Mouse (Mus musculus): ENCODE data around the gene Cpt1a. TPM values are rescaled to one million over a fixed set of nuclear protein-coding genes. Genes with fewer than 3 reads are reported as not detected.

The Cpt1a gene
- polyA plus RNA-seq, 1 experiment from 2014 or later = 62.0 TPM

DNA sequence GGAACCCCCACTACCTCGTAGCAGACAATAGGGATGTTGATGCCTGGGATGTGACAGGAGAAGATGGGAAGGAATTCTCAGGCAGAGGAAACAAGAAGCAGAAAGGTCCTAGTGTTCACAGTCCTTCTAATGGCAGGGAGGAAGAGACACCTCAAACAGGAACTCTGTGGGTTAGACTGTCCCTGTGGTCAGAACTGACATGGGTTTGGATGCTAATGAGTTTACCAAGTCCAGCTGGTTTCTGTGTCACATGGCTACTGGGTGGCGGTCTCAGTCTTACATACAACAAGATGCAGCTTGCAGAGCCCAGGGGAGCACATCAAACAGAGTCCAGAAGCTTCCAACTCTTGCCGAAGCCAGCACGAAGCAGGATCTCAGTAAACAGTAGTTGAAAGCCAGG is 18.1 kb upstream of the Cpt1a start:
- no peak overlapping the region for H3K4me3 ChIP-seq (ENCODE audit: low read depth, low read length)
- WGBS = 52% methylated on average over 4 of the region's 4 CpGs

DNA sequence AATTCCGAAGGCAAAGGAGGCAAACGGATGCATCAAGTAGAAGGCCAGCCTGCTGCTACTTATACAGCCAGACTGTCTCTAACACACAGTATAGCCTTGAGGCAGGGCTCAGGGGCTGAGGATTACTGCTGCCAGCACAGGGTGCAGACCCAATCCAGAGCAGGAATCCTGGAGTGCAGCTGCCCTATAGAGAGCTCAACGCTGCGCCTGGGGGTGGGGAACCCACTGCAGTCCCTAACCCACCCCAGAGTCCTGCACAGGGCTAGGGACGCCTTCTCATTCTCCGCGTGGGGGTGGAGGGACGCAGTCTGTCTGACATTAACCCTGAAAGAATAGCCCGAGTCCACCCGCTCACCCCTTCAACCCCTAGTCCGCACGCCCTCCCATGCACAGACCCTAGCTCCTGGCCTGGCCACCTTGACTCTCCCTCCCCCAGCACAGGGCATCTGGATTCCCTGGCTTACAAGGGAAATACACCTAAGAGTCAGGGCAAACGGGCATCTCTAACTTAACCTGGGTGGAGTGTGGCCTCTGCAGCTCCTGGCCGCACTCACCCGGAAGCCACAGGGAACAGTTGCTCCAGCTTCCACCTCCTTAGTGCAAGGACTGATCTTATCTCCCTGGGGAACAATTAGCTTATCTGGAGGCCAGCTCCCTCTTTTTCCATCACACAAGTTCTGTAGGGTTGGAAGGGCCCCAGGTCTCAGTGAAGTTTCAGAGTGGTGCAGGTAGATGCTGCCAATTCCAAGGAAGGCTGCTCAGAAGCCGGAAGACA is 14.8 kb upstream of the Cpt1a start:
- Histone ChIP-seq H3K36me3 (ENCODE audit: control insufficient read depth, insufficient read depth, low read length) (no peaks in the 10 kb centered on the region), H3K9me3 (ENCODE audit: control insufficient read depth, low read length) (no peaks in the 10 kb centered on the region), H3K4me1 (replicated peaks; ENCODE audit: control insufficient read depth, insufficient read depth) (no peaks in the 10 kb centered on the region), H3K27me3 (ENCODE audit: control insufficient read depth, insufficient read depth, low read length) (no peaks in the 10 kb centered on the region), H3K4me2 (replicated peaks; ENCODE audit: low read depth) (no peak overlapping the region), H3K4me3 (ENCODE audit: low read depth, low read length) (no peak overlapping the region), H3K27ac (replicated peaks) (no peak overlapping the region), H3K9ac (ENCODE audit: low read length) (no peak overlapping the region)
- WGBS = 50% methylated on average over 16 of the region's 16 CpGs
- TF ChIP-seq CTCF (IDR thresholded peaks at IDR 0.05; ENCODE audit: low read depth) = no peak
- TF ChIP-seq EP300 (optimal IDR thresholded peaks at IDR 0.05) = no peak
- ATAC-seq (ENCODE audit: low FRiP score, low TSS enrichment) = peak; percentile 71
- peak; percentile 46 for DNase-seq (ENCODE audit: low spot score)

More for the DNA sequence above, 18.1 kb upstream of the Cpt1a start:
- Histone ChIP-seq H3K36me3 (ENCODE audit: control insufficient read depth, insufficient read depth, low read length) (no peaks in the 10 kb centered on the region), H3K27ac (replicated peaks) (no peak overlapping the region), H3K27me3 (ENCODE audit: control insufficient read depth, insufficient read depth, low read length) (no peaks in the 10 kb centered on the region), H3K4me1 (replicated peaks; ENCODE audit: control insufficient read depth, insufficient read depth) (no peaks in the 10 kb centered on the region), H3K4me2 (replicated peaks; ENCODE audit: low read depth) (no peak overlapping the region), H3K9me3 (ENCODE audit: control insufficient read depth, low read length) (no peaks in the 10 kb centered on the region), H3K9ac (ENCODE audit: low read length) (no peak overlapping the region)
- ATAC-seq (ENCODE audit: low FRiP score, low TSS enrichment) (no peak), DNase-seq (ENCODE audit: low spot score) (no peak)
- no peak for TF ChIP-seq EP300 (optimal IDR thresholded peaks at IDR 0.05)
- no peak for TF ChIP-seq CTCF (IDR thresholded peaks at IDR 0.05; ENCODE audit: low read depth)

DNA sequence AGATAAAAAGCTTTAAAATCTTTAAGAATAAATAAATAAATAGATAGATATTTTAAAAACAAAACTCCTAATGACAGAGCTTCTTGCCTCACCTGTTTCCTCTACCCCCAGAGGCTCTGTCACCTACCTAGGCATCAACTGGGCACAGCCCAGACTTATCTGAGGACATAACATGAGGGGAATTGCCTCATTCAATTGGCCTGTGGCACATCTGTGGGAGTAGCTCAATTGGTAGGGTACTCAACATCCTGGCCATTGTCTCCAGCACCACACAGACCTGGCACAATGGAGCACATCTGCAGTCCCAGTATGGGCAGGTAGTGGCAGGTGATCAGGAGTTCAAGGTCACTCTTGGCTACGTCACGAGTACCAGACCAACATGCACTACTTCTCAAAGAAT is 2.8 kb upstream of the Cpt1a start:
- Histone ChIP-seq H3K4me3 (ENCODE audit: low read depth, low read length) (no peak overlapping the region), H3K27ac (replicated peaks) (peak overlapping the region; percentile 78), H3K4me1 (replicated peaks; ENCODE audit: control insufficient read depth, insufficient read depth) (peaks cover 9% of the 10 kb centered on the region), H3K36me3 (ENCODE audit: control insufficient read depth, insufficient read depth, low read length) (no peaks in the 10 kb centered on the region), H3K9me3 (ENCODE audit: control insufficient read depth, low read length) (no peaks in the 10 kb centered on the region), H3K9ac (ENCODE audit: low read length) (no peak overlapping the region), H3K27me3 (ENCODE audit: control insufficient read depth, insufficient read depth, low read length) (no peaks in the 10 kb centered on the region), H3K4me2 (replicated peaks; ENCODE audit: low read depth) (no peak overlapping the region)
- no peak for DNase-seq (ENCODE audit: low spot score)
- TF ChIP-seq CTCF (IDR thresholded peaks at IDR 0.05; ENCODE audit: low read depth) = no peak
- no peak for TF ChIP-seq EP300 (optimal IDR thresholded peaks at IDR 0.05)
- WGBS = 71% methylated on average over 2 of the region's 2 CpGs
- ATAC-seq (ENCODE audit: low FRiP score, low TSS enrichment) = no peak

DNA sequence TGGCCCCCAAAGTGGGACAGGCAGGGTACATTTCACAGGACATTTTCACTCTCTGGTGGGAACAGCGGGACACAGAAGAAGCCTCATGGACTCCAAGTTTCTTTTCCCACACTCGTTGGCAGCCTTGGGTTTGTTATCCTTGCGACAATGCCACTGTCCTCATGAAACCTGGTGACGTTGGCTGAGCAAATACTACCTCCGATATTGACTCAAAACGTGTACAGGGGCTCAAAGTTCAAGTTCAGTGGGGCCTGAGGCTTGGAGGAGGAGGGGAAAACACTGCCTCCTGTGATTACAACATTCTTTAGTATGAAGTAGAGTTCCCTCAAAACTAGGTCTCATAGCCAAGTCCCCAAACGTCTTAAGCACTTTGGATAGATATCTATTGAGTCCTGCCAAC is 2.0 kb upstream of the Cpt1a start:
- TF ChIP-seq CTCF (IDR thresholded peaks at IDR 0.05; ENCODE audit: low read depth) (no peak), EP300 (optimal IDR thresholded peaks at IDR 0.05) (no peak)
- Histone ChIP-seq H3K27me3 (ENCODE audit: control insufficient read depth, insufficient read depth, low read length) (no peaks in the 10 kb centered on the region), H3K27ac (replicated peaks) (peak overlapping the region; percentile 78), H3K9me3 (ENCODE audit: control insufficient read depth, low read length) (no peaks in the 10 kb centered on the region), H3K4me1 (replicated peaks; ENCODE audit: control insufficient read depth, insufficient read depth) (peaks cover 9% of the 10 kb centered on the region), H3K9ac (ENCODE audit: low read length) (no peak overlapping the region), H3K4me3 (ENCODE audit: low read depth, low read length) (no peak overlapping the region), H3K4me2 (replicated peaks; ENCODE audit: low read depth) (no peak overlapping the region), H3K36me3 (ENCODE audit: control insufficient read depth, insufficient read depth, low read length) (no peaks in the 10 kb centered on the region)
- peak; percentile 43 for ATAC-seq (ENCODE audit: low FRiP score, low TSS enrichment)
- peak; percentile 84 for DNase-seq (ENCODE audit: low spot score)
- 42% methylated on average over 7 of the region's 7 CpGs for WGBS

DNA sequence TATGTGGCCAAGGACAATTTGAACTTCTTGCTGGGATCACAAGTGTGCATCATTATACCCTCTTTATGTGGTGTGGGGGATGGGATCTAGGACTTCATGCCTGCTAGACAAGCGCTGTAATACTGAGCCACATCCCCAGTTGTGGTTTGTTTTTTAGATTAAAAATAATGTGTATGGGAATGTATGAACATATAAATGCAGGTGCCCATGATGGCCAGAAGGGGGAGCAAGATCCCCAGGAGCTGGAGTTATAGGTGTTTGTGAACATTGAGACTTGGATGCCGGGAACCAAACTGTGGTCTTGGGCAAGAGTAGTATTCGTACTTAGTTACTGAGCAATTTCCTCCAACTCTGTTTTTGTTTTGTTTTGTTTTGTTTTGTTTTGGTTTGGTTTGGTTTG is 1.3 kb upstream of the Cpt1a start:
- no peak for TF ChIP-seq EP300 (optimal IDR thresholded peaks at IDR 0.05)
- peak; percentile 72 for TF ChIP-seq CTCF (IDR thresholded peaks at IDR 0.05; ENCODE audit: low read depth)
- peaks cover 9% of the 10 kb centered on the region for H3K4me1 ChIP-seq (replicated peaks; ENCODE audit: control insufficient read depth, insufficient read depth)
- H3K27ac ChIP-seq (replicated peaks) = no peak overlapping the region; the same call in 1 of the 2 replicates
- no peak overlapping the region for H3K9ac ChIP-seq (ENCODE audit: low read length)
- H3K4me3 ChIP-seq (ENCODE audit: low read depth, low read length) = no peak overlapping the region
- ATAC-seq (ENCODE audit: low FRiP score, low TSS enrichment) = no peak
- no peak overlapping the region for H3K4me2 ChIP-seq (replicated peaks; ENCODE audit: low read depth)
- H3K36me3 ChIP-seq (ENCODE audit: control insufficient read depth, insufficient read depth, low read length) = no peaks in the 10 kb centered on the region
- WGBS = 84% methylated on average over 3 of the region's 3 CpGs
- no peak for DNase-seq (ENCODE audit: low spot score)
- no peaks in the 10 kb centered on the region for H3K9me3 ChIP-seq (ENCODE audit: control insufficient read depth, low read length)
- no peaks in the 10 kb centered on the region for H3K27me3 ChIP-seq (ENCODE audit: control insufficient read depth, insufficient read depth, low read length)

DNA sequence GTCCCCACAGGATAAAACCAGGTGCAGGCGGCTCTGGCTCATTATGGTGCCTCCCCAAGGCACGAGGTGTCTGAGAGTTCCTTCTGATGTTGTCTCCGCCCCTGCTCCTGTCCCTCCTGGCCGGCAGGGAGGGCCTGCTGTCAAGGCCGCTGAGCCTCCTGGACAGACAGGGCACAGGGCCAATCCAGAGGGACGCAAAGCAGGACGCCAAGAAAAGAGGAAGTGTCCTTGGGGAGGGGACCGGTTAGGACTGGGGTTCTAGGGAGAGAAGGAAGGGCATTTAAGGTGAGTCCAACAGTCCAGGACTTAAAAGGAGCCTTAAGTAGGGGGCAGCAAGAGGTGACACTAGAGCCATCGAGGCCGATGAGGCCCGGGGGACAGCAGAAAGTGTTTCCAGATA is 517 bp upstream of the Cpt1a start:
- DNase-seq (ENCODE audit: low spot score) = peak; percentile 83
- H3K4me1 ChIP-seq (replicated peaks; ENCODE audit: control insufficient read depth, insufficient read depth) = peaks cover 13% of the 10 kb centered on the region
- peak overlapping the region; percentile 83 for H3K9ac ChIP-seq (ENCODE audit: low read length)
- H3K9me3 ChIP-seq (ENCODE audit: control insufficient read depth, low read length) = no peaks in the 10 kb centered on the region
- no peak; the same call in 1 of the 2 replicates for TF ChIP-seq CTCF (IDR thresholded peaks at IDR 0.05; ENCODE audit: low read depth)
- no peak for TF ChIP-seq EP300 (optimal IDR thresholded peaks at IDR 0.05)
- H3K27me3 ChIP-seq (ENCODE audit: control insufficient read depth, insufficient read depth, low read length) = no peaks in the 10 kb centered on the region
- H3K27ac ChIP-seq (replicated peaks) = peak overlapping the region; percentile 96
- H3K36me3 ChIP-seq (ENCODE audit: control insufficient read depth, insufficient read depth, low read length) = no peaks in the 10 kb centered on the region
- H3K4me2 ChIP-seq (replicated peaks; ENCODE audit: low read depth) = peak overlapping the region; percentile 97
- peak overlapping the region; percentile 74 for H3K4me3 ChIP-seq (ENCODE audit: low read depth, low read length)
- WGBS = 10% methylated on average over 11 of the region's 11 CpGs
- peak; percentile 31 for ATAC-seq (ENCODE audit: low FRiP score, low TSS enrichment)

Data from stomach, postnatal 0 days (tissue).